Mouse (Mus musculus) fibroblast of lung, adult 2 months (primary cell): ENCODE data around the gene Trpv4.

ENCODE experiments used
- DNase-seq: peaks from one replicate; pipeline ENCODE4 v3.0.0-alpha.2; 2011; ENCODE audit warnings: low read depth

Gene Trpv4

GRCm38 (mm10) chr5:114658255-114658654 lies at the start of gene Trpv4:
Gene Trpv4 (minus strand): TSS chr5:114658421.
- DNase-seq = no peak

- peak; percentile 83 for DNase-seq
Measured at GRCm38 (mm10) chr5:114707265-114708068, 49.2 kb upstream of the Trpv4 start, which contains the start of gene Tchp. Gene Tchp (plus strand): TSS chr5:114707760.

- DNase-seq = no peak
Measured at GRCm38 (mm10) chr5:114702403-114703392, 44.5 kb upstream of the Trpv4 start.

- DNase-seq = no peak
Measured at GRCm38 (mm10) chr5:114699015-114699414, 40.8 kb upstream of the Trpv4 start.

GRCm38 (mm10) chr5:114698044-114698746 lies 40.0 kb upstream of the Trpv4 start:
- DNase-seq = no peak

- DNase-seq = no peak
Measured at GRCm38 (mm10) chr5:114696939-114697338, 38.7 kb upstream of the Trpv4 start.

- DNase-seq = no peak
Measured at GRCm38 (mm10) chr5:114695775-114696174, 37.6 kb upstream of the Trpv4 start.

- DNase-seq = peak; percentile 60
Measured at GRCm38 (mm10) chr5:114690633-114691567, 32.7 kb upstream of the Trpv4 start, which contains the start of gene Gltp. Gene Gltp (minus strand): TSS chr5:114690984.

- no peak for DNase-seq
Measured at GRCm38 (mm10) chr5:114689700-114690366, 31.6 kb upstream of the Trpv4 start.

- no peak for DNase-seq
Measured at GRCm38 (mm10) chr5:114688703-114689102, 30.5 kb upstream of the Trpv4 start.

GRCm38 (mm10) chr5:114687901-114688300 lies 29.7 kb upstream of the Trpv4 start:
- no peak for DNase-seq

GRCm38 (mm10) chr5:114686726-114687210 lies 28.5 kb upstream of the Trpv4 start:
- no peak for DNase-seq

- DNase-seq = no peak
Measured at GRCm38 (mm10) chr5:114685986-114686385, 27.8 kb upstream of the Trpv4 start.

GRCm38 (mm10) chr5:114681717-114682116 lies 23.5 kb upstream of the Trpv4 start:
- DNase-seq = no peak

GRCm38 (mm10) chr5:114680676-114681285 lies 22.6 kb upstream of the Trpv4 start:
- no peak for DNase-seq

GRCm38 (mm10) chr5:114679841-114680591 lies 21.8 kb upstream of the Trpv4 start:
- no peak for DNase-seq

GRCm38 (mm10) chr5:114674594-114674993 lies 16.4 kb upstream of the Trpv4 start:
- DNase-seq = no peak

- DNase-seq = no peak
Measured at GRCm38 (mm10) chr5:114673114-114673513, 14.9 kb upstream of the Trpv4 start.

GRCm38 (mm10) chr5:114669014-114669413 lies 10.8 kb upstream of the Trpv4 start:
- DNase-seq = no peak
